Comparison of ENCODE assay signal across 8 mouse cellular contexts in genomic region chr5:35595706-35596105, GRCm38 (mm10). TPM values are rescaled to one million over a fixed set of nuclear protein-coding genes. Genes with fewer than 3 reads are reported as not detected.
A peak's percentile ranks its signal among the peaks of the same experiment; 100 is the strongest.
DNase-seq lines count a peak whose midpoint lies in the region; ATAC-seq and TF ChIP-seq lines count a peak whose summit lies in the region.
"Had no signal": no experiment of that assay in that cellular context is flagged by ENCODE, and none has a peak within 500 bp of the region (broad histone marks: within the 10 kb centered on the region; RNA-seq: fewer than 3 reads in every experiment).

No protein-coding gene starts in this region.

- DNase-seq in Patski (ENCODE audit: low read depth, low spot score), result peak; percentile 69
- DNase-seq in c-Kit-positive CD71-positive TER-119-positive erythroid progenitor cells, embryonic 14.5 days (ENCODE audit: low spot score), result peak; percentile 63
- peak; percentile 93 for DNase-seq in forebrain, postnatal 0 days
- peak; percentile 89 for DNase-seq in hindbrain, postnatal 0 days (ENCODE audit: low spot score)
- DNase-seq in left cerebral cortex, postnatal 14 days (ENCODE audit: low spot score in 2 of 2), result peak; percentile 72 to 85
- DNase-seq in spleen, postnatal 14 days (ENCODE audit: low spot score in 2 of 2), result peak; percentile 26 to 66

- no peak overlapping the region for H3K4me3 ChIP-seq in forebrain, postnatal 0 days (ENCODE audit: low read depth, low read length)
- no peak overlapping the region for H3K4me3 ChIP-seq in hindbrain, postnatal 0 days (ENCODE audit: low read length)
- H3K4me3 ChIP-seq in midbrain, embryonic 16.5 days (ENCODE audit: low read depth, low read length), result no peak overlapping the region
- H3K4me3 ChIP-seq: lung, embryonic 15.5 days had no signal

- 20% methylated on average over 4 of the region's 4 CpGs for WGBS in forebrain, postnatal 0 days
- WGBS in hindbrain, postnatal 0 days, result 17% methylated on average over 4 of the region's 4 CpGs
- WGBS in midbrain, embryonic 16.5 days, result 15% methylated on average over 4 of the region's 4 CpGs

- no peaks in the 10 kb centered on the region for H3K9me3 ChIP-seq in forebrain, postnatal 0 days (ENCODE audit: low read length)
- no peaks in the 10 kb centered on the region for H3K9me3 ChIP-seq in hindbrain, postnatal 0 days (ENCODE audit: low read length)
- H3K9me3 ChIP-seq in midbrain, embryonic 16.5 days (replicated peaks; ENCODE audit: control insufficient read depth, low read length, poor library complexity, severe bottlenecking), result peaks cover 5% of the 10 kb centered on the region; the same call in 1 of the 2 replicates
- H3K9me3 ChIP-seq: lung, embryonic 15.5 days had no signal

- intact Hi-C loops in left cerebral cortex, postnatal 14 days (cut with DNase I), result loop anchor here (1.0 to 5.0 kb wide), 3 partner anchors 86 to 119 kb away; no protein-coding TSS in a partner anchor

- in situ Hi-C loops in Patski (cut with MboI; ENCODE audit: low pct_unique_long_range_greater_than_20kb), result loop anchor here (5.0 to 10.0 kb wide), 2 partner anchors 77 to 269 kb away; no protein-coding TSS in a partner anchor

- POLR2A ChIA-PET in Patski (lab: Charles Lee), result interaction anchor here (1.1 to 1.2 kb wide), 2 partner anchors 81 to 88 kb away, joined by 3 to 4 read pairs; no protein-coding TSS in a partner anchor

- CTCF ChIA-PET in Patski (lab: Charles Lee), result interaction anchor here (0.6 to 9.0 kb wide), 30 partner anchors 9 to 153 kb away, joined by 3 to 103 read pairs (median 4); partner anchors contain the start of genes Acox3, Htra3 and Trmt44

- H3K27me3 ChIP-seq in Patski, result no peaks in the 10 kb centered on the region
- H3K27me3 ChIP-seq in forebrain, postnatal 0 days (ENCODE audit: insufficient read depth, low read length), result no peaks in the 10 kb centered on the region
- no peaks in the 10 kb centered on the region for H3K27me3 ChIP-seq in hindbrain, postnatal 0 days (ENCODE audit: insufficient read depth, low read length)
- H3K27me3 ChIP-seq in midbrain, embryonic 16.5 days (ENCODE audit: control insufficient read depth, insufficient read depth, low read depth, low read length), result no peaks in the 10 kb centered on the region
- H3K27me3 ChIP-seq: lung, embryonic 15.5 days had no signal

- H3K4me1 ChIP-seq in forebrain, postnatal 0 days (ENCODE audit: insufficient read depth), result no peaks in the 10 kb centered on the region
- H3K4me1 ChIP-seq in hindbrain, postnatal 0 days (ENCODE audit: insufficient read depth, low read length), result no peaks in the 10 kb centered on the region
- H3K4me1 ChIP-seq in midbrain, embryonic 16.5 days (ENCODE audit: control insufficient read depth, insufficient read depth, low read length), result no peaks in the 10 kb centered on the region

- peak; percentile 40 for ATAC-seq in Patski
- peak; percentile 86 for ATAC-seq in forebrain, postnatal 0 days
- ATAC-seq in hindbrain, postnatal 0 days, result peak; percentile 75
- peak; percentile 30; the same call in 1 of the 2 replicates for ATAC-seq in midbrain, embryonic 16.5 days

- H3K9ac ChIP-seq in forebrain, postnatal 0 days, result no peak overlapping the region
- no peak overlapping the region for H3K9ac ChIP-seq in hindbrain, postnatal 0 days (replicated peaks; ENCODE audit: low read length)
- H3K9ac ChIP-seq in midbrain, embryonic 16.5 days (ENCODE audit: low read depth, low read length), result no peak overlapping the region
- H3K9ac ChIP-seq: lung, embryonic 15.5 days had no signal

- TF ChIP-seq CTCF in Patski (IDR thresholded peaks at IDR 0.05), result no peak
- peak; percentile 100 for TF ChIP-seq CTCF in forebrain, postnatal 0 days (IDR thresholded peaks at IDR 0.05; ENCODE audit: low read depth)
- peak; percentile 100 for TF ChIP-seq CTCF in hindbrain, postnatal 0 days (IDR thresholded peaks at IDR 0.05; ENCODE audit: low read depth)

- H3K27ac ChIP-seq in forebrain, postnatal 0 days (ENCODE audit: low read depth, low read length), result no peak overlapping the region
- no peak overlapping the region for H3K27ac ChIP-seq in hindbrain, postnatal 0 days
- H3K27ac ChIP-seq in midbrain, embryonic 16.5 days (ENCODE audit: low read length), result no peak overlapping the region

- peaks cover 74% of the 10 kb centered on the region for H3K36me3 ChIP-seq in forebrain, postnatal 0 days (ENCODE audit: insufficient read depth)
- H3K36me3 ChIP-seq in hindbrain, postnatal 0 days (ENCODE audit: insufficient read depth, low read length), result peaks cover 27% of the 10 kb centered on the region
- peaks cover 35% of the 10 kb centered on the region for H3K36me3 ChIP-seq in midbrain, embryonic 16.5 days (ENCODE audit: control insufficient read depth, insufficient read depth, low read length)

- H3K4me2 ChIP-seq in forebrain, postnatal 0 days (ENCODE audit: low read depth), result no peak overlapping the region
- no peak overlapping the region for H3K4me2 ChIP-seq in hindbrain, postnatal 0 days (ENCODE audit: low read depth, low read length)
- H3K4me2 ChIP-seq in midbrain, embryonic 16.5 days (ENCODE audit: low read length), result no peak overlapping the region
- H3K4me2 ChIP-seq: lung, embryonic 15.5 days had no signal

RNA-seq across cellular contexts. Expression of gene Acox3, which starts 12.9 kb away (rescaled TPM):
- 44.7 TPM for polyA plus RNA-seq in Patski (2021)
- total RNA-seq in forebrain, postnatal 0 days (2014; rRNA removed), result 18.3 and 32.1 TPM in 2 replicates
- polyA plus RNA-seq in forebrain, postnatal 0 days (2015; fragmentation: Nextera tagmentation; extraction: Ambion mirVana), result 12.5 and 13.4 TPM in 2 replicates
- 23.5 and 24.2 TPM in 2 replicates for total RNA-seq in hindbrain, postnatal 0 days (2014; rRNA removed)
- polyA plus RNA-seq in hindbrain, postnatal 0 days (2015; fragmentation: Nextera tagmentation; extraction: Ambion mirVana), result 11.4 and 12.7 TPM in 2 replicates
- total RNA-seq in left cerebral cortex, postnatal 14 days (2021), result 10 to 100 TPM; 24.8 to 29.5 TPM
- polyA plus RNA-seq in midbrain, embryonic 16.5 days (2015; fragmentation: Nextera tagmentation; extraction: Ambion mirVana), result 14.2 and 14.9 TPM in 2 replicates

RNA-seq across cellular contexts. Expression of gene Trmt44, which starts 20.8 kb away (rescaled TPM):
- 6.1 TPM for polyA plus RNA-seq in Patski (2021)
- total RNA-seq in forebrain, postnatal 0 days (2014; rRNA removed), result 10.6 and 12.3 TPM in 2 replicates
- polyA plus RNA-seq in forebrain, postnatal 0 days (2015; fragmentation: Nextera tagmentation; extraction: Ambion mirVana), result 2.7 and 3.5 TPM in 2 replicates
- total RNA-seq in hindbrain, postnatal 0 days (2014; rRNA removed), result 10.9 and 12.3 TPM in 2 replicates
- 3.3 and 3.6 TPM in 2 replicates for polyA plus RNA-seq in hindbrain, postnatal 0 days (2015; fragmentation: Nextera tagmentation; extraction: Ambion mirVana)
- total RNA-seq in left cerebral cortex, postnatal 14 days (2021), result 1 to 10 TPM; 6.9 to 7.4 TPM
- 6.8 and 7.0 TPM in 2 replicates for polyA plus RNA-seq in midbrain, embryonic 16.5 days (2015; fragmentation: Nextera tagmentation; extraction: Ambion mirVana)

Comparison
In these comparisons a context has a peak if more than half of its experiments do, and no peak if none do; other contexts are left out.
1. ATAC-seq: peak in every context shown above with its lines; median percentile 86 in forebrain, postnatal 0 days; 75 in hindbrain, postnatal 0 days; 40 in Patski; 30 in midbrain, embryonic 16.5 days.